Mouse (Mus musculus) heart, postnatal 0 days (tissue): ENCODE data around the gene Nhlrc4.

ENCODE experiments used
- CTCF ChIP-seq: IDR thresholded peaks from 2 replicates; pipeline ENCODE4 v1.5.1; 2016; ENCODE audit warnings: antibody characterized with exemption, control low read depth, low read depth
- EP300 ChIP-seq: IDR thresholded peaks from 2 replicates; pipeline ENCODE4 v1.6.1; 2016; ENCODE audit warnings: antibody characterized with exemption, low read depth

GRCm38 (mm10) chr17:25984556-25985305 lies 40.0 kb upstream of the Nhlrc4 start:
- no peak for TF ChIP-seq EP300
- TF ChIP-seq CTCF: no peak
